Mouse (Mus musculus) embryonic stem cell, embryonic (primary cell): ENCODE measurements around the gene Btbd35f14.
"Not testable (repeated sequence)": the region's sequence is repeated elsewhere in the genome, so short reads cannot be mapped to it uniquely, and the experiment has no call there.

ENCODE experiments used
- CTCF ChIA-PET, 4 experiments: fragments of 300-600 bp in 2 of 4; fragments of 350-600 bp in 2 of 4; sonication (Branson Sonifier 250); formaldehyde crosslinking; loops; one replicate each; lab custom pipeline; 2022; ENCODE audit warnings: inconsistent platforms in 2 of 4; lab: Charles Lee
- POLR2A ChIA-PET, 4 experiments: fragments of 300-600 bp in 2 of 4; fragments of 350-600 bp in 2 of 4; sonication (Branson Sonifier 250); formaldehyde crosslinking; loops; one replicate each; lab custom pipeline; 2022; ENCODE audit warnings: antibody characterized with exemption in 4 of 4, inconsistent platforms in 1 of 4; lab: Charles Lee

The Btbd35f14 gene

DNA sequence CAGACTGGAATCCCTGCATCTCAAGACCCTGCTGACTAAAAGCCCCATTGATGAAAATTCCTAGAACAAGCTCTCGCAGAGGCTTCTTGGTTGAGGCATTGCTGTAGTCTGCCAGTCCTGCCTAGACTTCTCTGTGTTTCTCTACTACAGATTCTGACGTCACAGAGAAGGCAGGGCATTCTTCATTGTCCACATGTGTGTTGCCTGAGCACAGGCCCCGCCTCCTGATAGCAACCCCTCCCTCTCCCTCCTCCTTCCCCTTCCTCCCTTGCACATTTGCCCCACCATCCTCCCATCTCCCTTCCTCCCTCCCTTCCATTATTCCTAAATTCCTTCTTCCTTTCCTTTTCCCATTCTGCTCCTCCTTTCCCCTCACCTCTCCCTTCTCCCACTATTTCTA lies at the start of gene Btbd35f14:
Gene Btbd35f14 (minus strand): TSS at position 101 of the 400 bp plus-strand sequence.
- CTCF ChIA-PET, POLR2A ChIA-PET: not testable (repeated sequence)

GRCm38 (mm10) chrX:33656872-33657271 lies 45.3 kb downstream of the Btbd35f14 start, which contains the start of gene Btbd35f13:
Btbd35f13 (plus strand) TSS chrX:33657172.
- CTCF ChIA-PET, POLR2A ChIA-PET: not testable (repeated sequence)
